Mouse (Mus musculus): ENCODE data around the gene Pim3. TPM values are rescaled to one million over a fixed set of nuclear protein-coding genes. Genes with fewer than 3 reads are reported as not detected.

Gene Pim3
- total RNA-seq, 2 experiments from 2014 or later: 35.7 to 35.9 TPM

DNA sequence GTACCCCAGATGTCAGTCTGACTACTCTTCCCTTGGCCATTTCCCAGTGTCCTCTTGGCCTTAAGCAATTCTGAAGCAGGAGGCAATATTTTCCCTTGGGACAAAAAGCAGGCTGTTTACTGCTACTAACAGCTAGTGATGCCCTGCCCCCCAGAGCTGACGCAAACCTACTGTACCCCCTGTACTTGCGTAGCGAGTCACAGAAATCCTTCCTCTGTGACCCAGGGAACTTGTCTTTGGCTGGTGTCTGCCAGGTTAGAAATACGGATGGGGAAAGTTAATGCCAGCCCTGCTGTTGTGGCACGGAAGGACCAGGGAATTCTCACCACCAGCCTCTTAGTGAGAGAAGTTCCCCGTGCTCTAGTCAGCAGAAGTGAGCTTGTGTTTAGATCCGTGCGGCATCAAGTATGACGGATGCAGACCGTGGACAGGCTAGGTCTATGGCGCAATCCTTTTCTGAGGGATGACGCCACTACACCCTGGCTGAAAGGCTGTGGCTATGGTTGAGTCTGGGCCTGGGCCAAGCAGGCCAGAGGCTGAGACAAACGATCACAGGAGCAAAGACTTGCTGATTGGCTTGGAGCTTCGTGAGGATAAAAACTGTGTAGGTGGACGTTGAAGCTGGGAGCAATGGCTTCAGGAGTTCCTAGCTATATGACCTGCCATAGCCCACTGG lies 40.4 kb downstream of the Pim3 start:
- no peak for DNase-seq (ENCODE audit: low spot score in 2 of 2)
- intact Hi-C loops (cut with DNase I): no loop called here

DNA sequence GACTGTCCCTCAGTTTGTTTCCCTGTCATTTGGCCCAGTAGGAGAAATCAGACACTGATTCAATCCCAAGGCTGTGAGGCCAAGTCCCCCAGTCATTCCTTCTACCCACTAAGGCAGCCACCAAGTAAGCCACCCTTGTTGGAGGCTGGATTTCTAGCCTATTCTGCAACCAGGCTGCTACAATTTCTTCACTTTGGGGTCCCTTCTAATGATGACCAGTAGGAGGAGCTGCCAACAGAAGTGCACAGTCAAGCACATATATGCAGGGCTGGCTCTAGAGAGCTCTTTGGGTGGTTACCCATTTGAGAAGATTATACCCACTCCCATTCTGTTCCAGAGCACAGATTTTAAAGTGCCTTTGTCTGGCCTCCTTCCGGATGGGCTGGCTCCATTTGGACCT lies 41.1 kb downstream of the Pim3 start:
- intact Hi-C loops (cut with DNase I): no loop called here
- no peak for DNase-seq (ENCODE audit: low spot score in 2 of 2)

DNA sequence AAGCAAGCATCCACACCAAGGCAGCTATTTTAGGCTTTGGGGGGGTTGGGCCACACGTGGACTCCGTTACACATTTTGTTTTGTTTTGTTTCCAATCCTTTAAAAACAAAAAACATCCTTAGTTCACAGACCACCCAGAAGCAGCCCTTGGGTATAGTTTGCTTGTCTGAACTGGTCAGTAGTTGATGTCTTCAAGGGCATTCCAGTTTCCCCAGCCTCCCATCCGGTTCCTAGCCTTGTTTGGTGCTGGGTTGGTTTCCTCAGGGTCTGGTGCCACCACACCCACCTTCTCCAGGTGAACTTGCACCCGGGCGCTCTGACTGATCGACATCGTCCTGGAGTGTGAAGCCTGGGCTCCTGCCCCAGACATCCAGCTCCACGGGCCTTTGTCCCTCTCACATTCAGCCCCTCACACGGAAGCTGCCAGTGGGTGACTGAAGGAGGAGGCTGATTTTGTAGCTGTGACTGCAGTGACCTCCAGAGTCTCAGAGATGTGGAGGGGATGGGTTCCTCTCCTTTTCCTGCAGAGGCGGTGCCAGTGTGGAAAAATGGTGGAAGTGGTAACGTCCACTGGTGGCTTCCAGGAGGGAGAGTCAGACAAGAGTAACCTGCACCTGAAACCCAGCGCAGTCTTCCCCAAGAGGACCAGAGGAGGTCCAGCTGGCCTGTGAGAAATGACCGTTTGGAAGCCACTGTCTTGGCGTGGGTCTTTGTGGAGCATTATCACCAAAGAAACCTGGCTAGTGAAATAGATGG lies 42.2 kb downstream of the Pim3 start:
- intact Hi-C loops (cut with DNase I): no loop called here
- no peak for DNase-seq (ENCODE audit: low spot score in 2 of 2)

DNA sequence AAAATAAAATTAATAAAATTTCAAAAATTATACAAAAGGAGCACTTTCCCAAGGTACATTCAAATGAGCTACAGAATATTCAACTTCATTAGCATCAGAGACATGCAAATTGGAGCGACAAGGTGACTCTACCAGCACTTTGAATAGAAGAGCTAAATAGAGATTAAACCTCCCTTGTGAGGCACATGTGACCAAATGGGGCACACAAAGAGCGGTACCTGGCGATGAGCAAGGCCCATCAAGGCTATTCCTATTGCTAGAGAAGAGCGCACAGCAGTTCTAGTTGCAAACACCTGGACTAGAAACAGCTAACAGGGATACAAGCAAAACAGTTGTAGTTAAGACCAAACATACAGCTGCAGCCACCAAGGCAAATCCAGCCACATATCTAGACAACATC lies 44.4 kb downstream of the Pim3 start:
- DNase-seq (ENCODE audit: low spot score in 2 of 2): no peak
- intact Hi-C loops (cut with DNase I): no loop called here

DNA sequence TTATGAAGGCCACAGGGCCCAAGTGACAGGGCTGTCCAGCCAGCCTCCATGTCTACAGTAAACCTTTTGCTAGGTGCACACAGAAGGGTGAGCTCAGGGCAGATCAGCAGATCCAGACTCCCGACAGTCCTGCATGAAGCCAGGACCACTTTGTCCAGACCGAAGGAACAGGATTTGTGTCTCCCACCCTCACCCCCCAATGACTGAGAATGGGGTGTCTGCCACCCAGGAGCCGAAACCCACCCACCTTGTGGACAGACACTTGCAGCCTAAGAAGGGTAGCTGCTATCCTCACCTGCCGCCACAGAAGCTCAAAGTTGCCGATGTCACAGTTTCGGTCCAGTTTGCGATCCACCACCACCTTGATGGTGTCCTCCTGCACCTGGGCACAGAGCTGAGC lies 53.1 kb downstream of the Pim3 start:
- intact Hi-C loops (cut with DNase I): no loop called here

More for the DNA sequence above, 53.1 kb downstream of the Pim3 start:
- no peak for DNase-seq (ENCODE audit: low spot score in 2 of 2)

Other genes with a start within 250 kb of the Pim3 start
- gene Brd1, start 128.0 kb upstream of the Pim3 start, total RNA-seq (2021): 10 to 100 TPM; 50.5 to 52.7 TPM
- gene Zbed4, start 110.5 kb upstream of the Pim3 start, total RNA-seq (2021): 10 to 100 TPM; 11.7 to 12.2 TPM
- gene Alg12, start 42.9 kb upstream of the Pim3 start, total RNA-seq (2021): 10 to 100 TPM; 13.2 to 16.6 TPM
- 10 to 100 TPM; 27.3 to 27.8 TPM for gene Creld2, start 42.5 kb upstream of the Pim3 start, total RNA-seq (2021)
- 1 to 10 TPM; 1.3 to 1.7 TPM for gene Ttll8, start 92.2 kb downstream of the Pim3 start, total RNA-seq (2021)
- gene Mlc1, start 116.8 kb downstream of the Pim3 start, total RNA-seq (2021): 100 to 1,000 TPM; 101 to 103 TPM
- gene Mov10l1, start 120.7 kb downstream of the Pim3 start, total RNA-seq (2021): not detected
- gene Panx2, start 197.5 kb downstream of the Pim3 start, total RNA-seq (2021): 10 to 100 TPM; 95.4 to 95.5 TPM
- gene Trabd, start 212.9 kb downstream of the Pim3 start, total RNA-seq (2021): 10 to 100 TPM; 15.8 to 17.9 TPM
- 10 to 100 TPM; 18.9 to 20.6 TPM for gene Selenoo, start 226.9 kb downstream of the Pim3 start, total RNA-seq (2021)

Measured in left cerebral cortex, postnatal 25 days (tissue).